Mouse (Mus musculus): ENCODE results near the gene Nkx1-1. TPM values are rescaled to one million over a fixed set of nuclear protein-coding genes. Genes with fewer than 3 reads are reported as not detected.
A peak's percentile ranks its signal among the peaks of the same experiment; 100 is the strongest.

Gene Nkx1-1
- total RNA-seq, 2 experiments from 2014 or later, result not detected

DNA sequence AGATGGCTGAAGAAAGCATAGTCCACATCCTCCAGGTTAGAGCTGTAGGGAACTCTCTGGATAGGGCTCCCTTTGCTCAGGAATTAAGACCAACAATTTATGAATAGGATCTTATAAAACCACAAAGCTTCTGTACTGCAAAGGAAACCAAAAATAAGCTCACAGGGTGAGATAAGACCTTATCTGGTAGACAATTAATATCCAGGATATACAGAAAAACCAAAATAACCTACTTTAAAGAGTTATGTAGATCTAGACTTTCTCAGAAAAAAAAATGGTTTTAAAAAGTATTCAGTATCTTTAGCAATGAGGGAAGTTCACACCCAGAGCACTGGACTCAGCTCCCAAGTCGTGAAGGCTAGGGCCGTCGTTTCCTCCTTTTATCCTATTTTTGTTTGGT is 13.5 kb downstream of the Nkx1-1 start:
- no peak for DNase-seq

- no peak for DNase-seq
Measured at GRCm38 (mm10) chr5:33400819-33401218, 33.0 kb downstream of the Nkx1-1 start.

DNA sequence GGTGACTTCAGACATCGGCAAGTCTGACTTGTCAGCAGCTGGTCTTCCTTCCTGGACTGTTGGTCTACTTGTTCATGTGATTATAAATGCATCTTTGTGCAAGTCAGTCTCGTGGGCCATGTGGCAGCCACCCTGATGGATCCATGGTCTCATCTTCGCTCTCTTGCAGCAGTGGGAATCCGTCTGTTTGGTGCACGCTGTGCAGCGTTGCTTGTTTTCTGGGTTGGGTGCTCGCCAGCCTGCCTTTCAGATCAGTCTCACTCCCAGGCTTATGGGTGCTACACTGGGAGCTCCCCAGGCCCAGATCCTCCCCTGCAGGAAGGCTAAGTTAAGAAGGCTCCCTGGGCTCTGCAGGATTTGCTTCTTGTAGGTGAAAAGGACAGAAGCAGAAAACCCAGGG is 36.9 kb downstream of the Nkx1-1 start:
- no peak for DNase-seq

- no peak for DNase-seq
Measured at GRCm38 (mm10) chr5:33395693-33396092, 38.1 kb downstream of the Nkx1-1 start.

DNA sequence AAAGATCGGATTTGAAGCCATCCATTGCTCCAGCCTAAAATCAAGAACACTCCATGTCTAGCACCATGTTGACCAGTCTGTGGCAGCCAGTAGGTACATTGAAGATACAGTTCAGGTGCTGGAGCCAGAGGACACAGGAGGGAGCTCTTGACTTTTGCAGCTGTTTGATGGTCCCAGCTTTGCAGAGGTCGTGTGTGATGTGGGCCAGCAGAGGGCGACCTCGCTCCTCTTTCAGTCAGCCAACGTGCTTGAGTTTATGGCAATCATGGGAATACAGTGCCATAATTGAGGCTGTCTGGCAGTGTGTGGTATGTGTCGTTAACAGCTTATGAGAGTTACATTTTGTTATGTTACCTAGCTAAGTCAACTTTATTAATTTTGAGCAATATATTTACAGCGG is 40.0 kb downstream of the Nkx1-1 start:
- peak; percentile 37 for DNase-seq

DNA sequence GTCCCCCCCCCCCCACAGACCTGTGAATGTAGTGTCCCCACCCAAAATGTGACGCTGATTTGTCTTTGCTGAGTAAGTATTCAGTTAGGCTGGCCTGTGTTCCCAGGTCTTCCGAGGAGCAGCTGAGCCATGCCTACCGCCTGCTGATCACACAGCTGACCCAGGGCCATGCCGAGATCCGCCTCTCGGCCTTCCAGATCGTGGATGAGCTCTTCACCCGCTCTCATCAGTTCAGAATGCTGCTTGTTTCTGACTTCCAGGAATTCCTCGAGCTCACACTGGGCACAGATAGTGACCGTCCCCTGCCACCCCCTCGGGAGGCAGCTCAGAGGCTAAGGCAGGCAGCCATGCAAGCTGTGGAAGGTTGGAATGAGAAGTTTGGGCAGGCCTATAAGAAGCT is 46.2 kb downstream of the Nkx1-1 start:
- DNase-seq, result no peak

Other genes with a start within 250 kb of the Nkx1-1 start
- 1 to 10 TPM; 2.4 to 9.1 TPM for gene Spon2, start 215.5 kb downstream of the Nkx1-1 start, total RNA-seq (2021)
- gene Ctbp1, start 159.0 kb downstream of the Nkx1-1 start, total RNA-seq (2021), result 100 to 1,000 TPM; 188 to 210 TPM
- gene Maea, start 98.5 kb downstream of the Nkx1-1 start, total RNA-seq (2021), result 10 to 100 TPM; 54.1 to 59.0 TPM
- gene Uvssa, start 55.4 kb downstream of the Nkx1-1 start, total RNA-seq (2021), result 1 to 10 TPM; 2.1 to 2.8 TPM
- 10 to 100 TPM; 50.2 to 59.6 TPM for gene Fam53a, start 195.7 kb upstream of the Nkx1-1 start, total RNA-seq (2021)
- gene Gm9903, start 195.9 kb upstream of the Nkx1-1 start, total RNA-seq (2021), result under 1 TPM; 0.51 to 0.88 TPM
- 1 to 10 TPM; 7.3 to 8.2 TPM for gene Slbp, start 218.6 kb upstream of the Nkx1-1 start, total RNA-seq (2021)
- 1 to 10 TPM; 1.7 to 2.5 TPM for gene Tacc3, start 224.2 kb upstream of the Nkx1-1 start, total RNA-seq (2021)
- gene Tmem129, start 224.4 kb upstream of the Nkx1-1 start, total RNA-seq (2021), result 1 to 10 TPM; 8.0 to 8.2 TPM

All from gastrocnemius, postnatal 25 days (tissue).